Mouse (Mus musculus) intestine, postnatal 0 days (tissue): Measurements from ENCODE around the gene Iars. TPM values are rescaled to one million over a fixed set of nuclear protein-coding genes. Genes with fewer than 3 reads are reported as not detected.

Source experiments
- polyA plus RNA-seq: library from polyadenylated mRNA; unstranded; fragments of >200 nt; fragmentation: Nextera tagmentation; extraction: Ambion mirVana; gene quantifications from 2 replicates; pipeline ENCODE4 v1.2.1, GENCODE M21; 2015

Iars gene
- polyA plus RNA-seq, 1 experiment from 2014 or later, result 13.7 TPM

Other genes with a start within 250 kb of the Iars start
- gene Tes3-ps, start 188.8 kb upstream of the Iars start, polyA plus RNA-seq, result 0.55 and 0.57 TPM in 2 replicates
- gene Ecm2, start 177.3 kb upstream of the Iars start, polyA plus RNA-seq, result 1.1 and 1.7 TPM in 2 replicates
- gene Aspn, start 137.7 kb upstream of the Iars start, polyA plus RNA-seq, result 45.9 and 46.8 TPM in 2 replicates
- 0.22 and 0.33 TPM in 2 replicates for gene Omd, start 99.6 kb upstream of the Iars start, polyA plus RNA-seq
- gene Ogn, start 74.1 kb upstream of the Iars start, polyA plus RNA-seq, result 68.3 and 70.6 TPM in 2 replicates
- 10.4 and 12.1 TPM in 2 replicates for gene Cenpp, start 29.3 kb upstream of the Iars start, polyA plus RNA-seq
- 9.7 and 12.7 TPM in 2 replicates for gene Nol8, start 29.0 kb upstream of the Iars start, polyA plus RNA-seq
- not detected in 2 replicates for gene Gm30302, start 116.9 kb downstream of the Iars start, polyA plus RNA-seq